Mouse (Mus musculus) G1E (cell line): ENCODE results near the gene Tnks1bp1.

ENCODE experiments used
- CTCF ChIP-seq: IDR thresholded peaks from 2 replicates; pipeline ENCODE4 v1.5.1; 2012; ENCODE audit warnings: low read depth, low read length, inconsistent platforms, mixed read lengths
- GATA1 ChIP-seq: IDR thresholded peaks from 2 replicates; pipeline ENCODE4 v1.6.1; 2012; ENCODE audit warnings: borderline replicate concordance, low read length, inconsistent platforms, mixed read lengths
- GATA2 ChIP-seq: IDR thresholded peaks from 2 replicates; pipeline ENCODE4 v1.6.1; 2012; ENCODE audit warnings: low read depth, low read length, inconsistent platforms, borderline replicate concordance
- TAL1 ChIP-seq: conservative IDR thresholded peaks from 2 replicates; pipeline ENCODE4 v1.6.1; 2012; ENCODE audit warnings: low read depth, low read length, inconsistent platforms, mixed read lengths

- no peak for TF ChIP-seq GATA1
- no peak for TF ChIP-seq TAL1
- TF ChIP-seq CTCF, result no peak
- TF ChIP-seq GATA2, result no peak
Measured at GRCm38 (mm10) chr2:85050746-85051145, 2.9 kb downstream of the Tnks1bp1 start.
